Comparison of ENCODE assay signal across 8 mouse cellular contexts in the genomic region with DNA sequence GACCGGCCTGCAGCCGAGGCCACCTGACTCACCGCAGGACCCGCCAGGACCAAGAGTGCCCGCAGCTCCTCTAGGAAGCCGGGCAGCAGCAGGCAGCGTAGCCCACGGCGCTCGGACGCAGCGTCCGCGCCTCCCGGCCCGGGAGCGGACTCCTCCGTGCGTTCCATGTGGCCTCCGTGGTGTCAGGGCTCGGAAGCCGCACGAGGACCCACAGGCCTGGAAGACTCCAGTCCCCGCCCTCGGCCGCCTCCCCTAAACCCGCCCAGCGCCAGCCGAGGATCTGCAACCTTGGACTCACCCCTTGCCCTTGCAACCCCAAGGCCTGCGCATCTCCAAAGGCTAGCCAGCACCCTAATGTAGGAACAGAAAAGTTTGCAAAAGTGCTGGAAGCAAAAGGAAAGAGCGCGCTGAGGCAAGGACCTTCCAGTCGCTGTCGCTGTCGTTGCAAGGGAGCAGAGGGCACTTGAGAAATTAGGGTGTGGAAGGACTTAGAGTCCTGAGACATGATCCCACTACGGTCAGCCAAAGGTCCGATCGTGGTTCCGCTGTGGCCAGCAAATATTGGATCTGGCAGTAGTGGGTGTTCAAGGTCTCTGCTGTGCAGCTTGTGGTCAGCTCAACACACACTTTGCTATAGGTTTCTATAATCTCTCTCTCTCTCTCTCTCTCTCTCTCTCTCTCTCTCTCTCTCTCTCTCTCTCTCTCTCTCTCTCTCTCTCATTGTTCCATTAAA. TPM values are rescaled to one million over a fixed set of nuclear protein-coding genes. Genes with fewer than 3 reads are reported as not detected.
DNase-seq lines count a peak whose midpoint lies in the region; ATAC-seq and TF ChIP-seq lines count a peak whose summit lies in the region.

TSS of gene Slc47a1 (minus strand) at position 465 of the 733 bp plus-strand sequence.

- H3K4me2 ChIP-seq in CH12.LX (ENCODE audit: insufficient read depth, low read depth, poor library complexity, severe bottlenecking): no peak within 1 kb of the TSS
- H3K4me2 ChIP-seq in lung, embryonic 16.5 days (ENCODE audit: low read depth, low read length): peak within 1 kb of the TSS; percentile 70
- H3K4me2 ChIP-seq in stomach, postnatal 0 days (replicated peaks; ENCODE audit: low read depth): peak within 1 kb of the TSS; percentile 49

- H3K27ac ChIP-seq in CH12.LX (ENCODE audit: insufficient read depth, low read depth): no peak within 1 kb of the TSS
- H3K27ac ChIP-seq in heart, embryonic 10.5 days: peak within 1 kb of the TSS; percentile 79
- H3K27ac ChIP-seq in lung, embryonic 16.5 days (ENCODE audit: low read length): no peak within 1 kb of the TSS
- H3K27ac ChIP-seq in stomach, postnatal 0 days (replicated peaks): no peak within 1 kb of the TSS
- H3K27ac ChIP-seq in thymus, adult 2 months (ENCODE audit: control insufficient read depth, insufficient read depth, low read length): no peak within 1 kb of the TSS

- TF ChIP-seq POLR2A in CH12.LX (IDR thresholded peaks at IDR 0.05; ENCODE audit: low read depth, low read length): no peak
- no peak for TF ChIP-seq POLR2A in thymus, adult 2 months (IDR thresholded peaks at IDR 0.05; ENCODE audit: control insufficient read depth, extremely low read depth, insufficient read depth, low read length, poor library complexity)

- peak; percentile 78; the same call in 1 of the 2 replicates for ATAC-seq in lung, embryonic 16.5 days (ENCODE audit: low read depth)
- ATAC-seq in stomach, postnatal 0 days (ENCODE audit: low FRiP score, low TSS enrichment): peak; percentile 53; the same call in 1 of the 2 replicates
- ATAC-seq in megakaryocyte progenitor cell, adult 5-6 weeks (replicated peaks; ENCODE audit: poor library complexity): no peak

- WGBS in heart, embryonic 10.5 days: 17% methylated on average over 37 of the region's 39 CpGs
- WGBS in lung, embryonic 16.5 days: 11% methylated on average over 39 of the region's 39 CpGs
- 11% methylated on average over 39 of the region's 39 CpGs for WGBS in stomach, postnatal 0 days
- WGBS in thymus, adult 2 months: 21% methylated on average over 39 of the region's 39 CpGs

- no peak for TF ChIP-seq RAD21 in CH12.LX (IDR thresholded peaks at IDR 0.05; ENCODE audit: low read depth, low read length)

- H3K9ac ChIP-seq in CH12.LX (ENCODE audit: insufficient read depth, low read depth): no peak within 1 kb of the TSS
- H3K9ac ChIP-seq in lung, embryonic 16.5 days (ENCODE audit: low read length): peak within 1 kb of the TSS; percentile 59
- H3K9ac ChIP-seq in stomach, postnatal 0 days (ENCODE audit: low read length): no peak within 1 kb of the TSS

- H3K4me3 ChIP-seq in CH12.LX (replicated peaks in 1 of 3; ENCODE audit: low read depth in 2 of 3, low read length in 2 of 3, poor library complexity in 1 of 3): no peak within 1 kb of the TSS
- H3K4me3 ChIP-seq in heart, embryonic 10.5 days: peak within 1 kb of the TSS; percentile 59
- H3K4me3 ChIP-seq in lung, embryonic 16.5 days (ENCODE audit: low read length): peak within 1 kb of the TSS; percentile 45
- peak within 1 kb of the TSS; percentile 27 for H3K4me3 ChIP-seq in stomach, postnatal 0 days (ENCODE audit: low read depth, low read length)
- no peak within 1 kb of the TSS for H3K4me3 ChIP-seq in thymus, adult 2 months (ENCODE audit: control insufficient read depth, insufficient read depth, low read length)

- TF ChIP-seq EP300 in CH12.LX (IDR thresholded peaks at IDR 0.05; ENCODE audit: low read length): no peak
- no peak for TF ChIP-seq EP300 in stomach, postnatal 0 days (optimal IDR thresholded peaks at IDR 0.05)

- H3K9me3 ChIP-seq in CH12.LX (replicated peaks; ENCODE audit: low read length): peaks cover 7% of the 10 kb centered on the region
- H3K9me3 ChIP-seq in heart, embryonic 10.5 days: no peaks in the 10 kb centered on the region
- no peaks in the 10 kb centered on the region for H3K9me3 ChIP-seq in lung, embryonic 16.5 days (ENCODE audit: control insufficient read depth, low read length)
- no peaks in the 10 kb centered on the region for H3K9me3 ChIP-seq in stomach, postnatal 0 days (ENCODE audit: control insufficient read depth, low read length)

- dilution Hi-C loops in CH12.LX (cut with MboI; ENCODE audit: extremely low pct_ligation_motif_present, extremely low pct_unique_long_range_greater_than_20kb, low sequenced_read_pairs): no loop called here

- peaks cover 24 to 81% of the 10 kb centered on the region in 2 experiments for H3K36me3 ChIP-seq in CH12.LX (replicated peaks in 1 of 2; ENCODE audit: control insufficient read depth in 1 of 2, insufficient read depth in 1 of 2, low read length in 1 of 2)
- no peaks in the 10 kb centered on the region for H3K36me3 ChIP-seq in heart, embryonic 10.5 days
- no peaks in the 10 kb centered on the region for H3K36me3 ChIP-seq in lung, embryonic 16.5 days (ENCODE audit: control insufficient read depth, insufficient read depth, low read length)
- no peaks in the 10 kb centered on the region for H3K36me3 ChIP-seq in stomach, postnatal 0 days (ENCODE audit: control insufficient read depth, insufficient read depth, low read length)
- no peaks in the 10 kb centered on the region for H3K36me3 ChIP-seq in thymus, adult 2 months (ENCODE audit: control insufficient read depth, insufficient read depth, low read length)

- in situ Hi-C loops in CH12.LX (cut with MboI; ENCODE audit: low pct_ligation_motif_present, low pct_unique_long_range_greater_than_20kb, low sequenced_read_pairs): no loop called here

- peaks cover 2% of the 10 kb centered on the region for H3K27me3 ChIP-seq in CH12.LX (replicated peaks)
- peaks cover 70% of the 10 kb centered on the region for H3K27me3 ChIP-seq in heart, embryonic 10.5 days (ENCODE audit: insufficient read depth, poor library complexity, severe bottlenecking)
- peaks cover 21% of the 10 kb centered on the region for H3K27me3 ChIP-seq in lung, embryonic 16.5 days (ENCODE audit: control insufficient read depth, insufficient read depth, low read depth, low read length)
- peaks cover 3% of the 10 kb centered on the region; the same call in 1 of the 2 replicates for H3K27me3 ChIP-seq in stomach, postnatal 0 days (ENCODE audit: control insufficient read depth, insufficient read depth, low read length)
- H3K27me3 ChIP-seq in thymus, adult 2 months (ENCODE audit: control insufficient read depth, insufficient read depth, low read length): peaks cover 8% of the 10 kb centered on the region

- DNase-seq in CH12.LX (ENCODE audit: extremely low read depth): no peak
- DNase-seq in embryo, embryonic 10.5 days (ENCODE audit: low spot score): peak; percentile 40
- no peak for DNase-seq in heart, embryonic 10.5 days (ENCODE audit: low spot score)
- peak; percentile 89 for DNase-seq in kidney, adult 9 months
- DNase-seq in stomach, postnatal 0 days (ENCODE audit: low spot score): peak; percentile 39
- DNase-seq in thymus, adult 2 months: no peak

- peaks cover 0 to 21% of the 10 kb centered on the region in 2 experiments; a peak in 2 of 4 replicates for H3K4me1 ChIP-seq in CH12.LX (ENCODE audit: control insufficient read depth in 1 of 2, insufficient read depth in 2 of 2)
- H3K4me1 ChIP-seq in heart, embryonic 10.5 days: peaks cover 15% of the 10 kb centered on the region
- peaks cover 13% of the 10 kb centered on the region; the same call in 1 of the 2 replicates for H3K4me1 ChIP-seq in lung, embryonic 16.5 days (replicated peaks; ENCODE audit: control insufficient read depth, insufficient read depth, low read length)
- no peaks in the 10 kb centered on the region for H3K4me1 ChIP-seq in stomach, postnatal 0 days (replicated peaks; ENCODE audit: control insufficient read depth, insufficient read depth)
- H3K4me1 ChIP-seq in thymus, adult 2 months (replicated peaks; ENCODE audit: control insufficient read depth, insufficient read depth, low read length): no peaks in the 10 kb centered on the region; the same call in 1 of the 2 replicates

- no peak for TF ChIP-seq CTCF in CH12.LX (conservative IDR thresholded peaks at IDR 0.05 in 1 of 2, IDR thresholded peaks at IDR 0.05 in 1 of 2; ENCODE audit: low read depth in 2 of 2, low read length in 2 of 2)
- TF ChIP-seq CTCF in stomach, postnatal 0 days (IDR thresholded peaks at IDR 0.05; ENCODE audit: low read depth): no peak
- TF ChIP-seq CTCF in thymus, adult 2 months (IDR thresholded peaks at IDR 0.05; ENCODE audit: borderline replicate concordance, control insufficient read depth, extremely low read depth, insufficient read depth, low read length, poor library complexity): no peak

- H3K79me2 ChIP-seq in CH12.LX (replicated peaks; ENCODE audit: control insufficient read depth, extremely low read depth, insufficient read depth, poor library complexity, severe bottlenecking): no peaks in the 10 kb centered on the region

TF ChIP-seq in CH12.LX, 34 proteins besides CTCF, POLR2A, EP300 and RAD21 (continues in another document):
- no peak for TF ChIP-seq MAX (IDR thresholded peaks at IDR 0.05; ENCODE audit: low read length)
- TF ChIP-seq IRF4 (IDR thresholded peaks at IDR 0.05; ENCODE audit: low read depth, low read length): no peak
- no peak for TF ChIP-seq MAZ (IDR thresholded peaks at IDR 0.05; ENCODE audit: low read depth, low read length)
- no peak for TF ChIP-seq MXI1 (IDR thresholded peaks at IDR 0.05; ENCODE audit: low read depth, low read length)
- no peak for TF ChIP-seq ETS1 (conservative IDR thresholded peaks at IDR 0.05; ENCODE audit: low read depth, low read length)
- TF ChIP-seq PAX5 (IDR thresholded peaks at IDR 0.05; ENCODE audit: low read length): no peak
- TF ChIP-seq GABPA (IDR thresholded peaks at IDR 0.05; ENCODE audit: insufficient replicate concordance, low read depth, low read length): no peak
- no peak for TF ChIP-seq E2F4 (IDR thresholded peaks at IDR 0.05; ENCODE audit: insufficient replicate concordance, low read depth, low read length)
- no peak for TF ChIP-seq USF2 (conservative IDR thresholded peaks at IDR 0.05; ENCODE audit: low read depth, low read length)
- no peak for TF ChIP-seq SIN3A (IDR thresholded peaks at IDR 0.05; ENCODE audit: low read length)
- TF ChIP-seq USF1 (IDR thresholded peaks at IDR 0.05; ENCODE audit: low read depth, low read length): no peak
- TF ChIP-seq CHD2 (IDR thresholded peaks at IDR 0.05; ENCODE audit: low read length): no peak
- no peak for TF ChIP-seq MEF2A (IDR thresholded peaks at IDR 0.05; ENCODE audit: borderline replicate concordance, low read depth, low read length)
- TF ChIP-seq MYC (IDR thresholded peaks at IDR 0.05; ENCODE audit: low read depth, low read length): no peak

RNA-seq across cellular contexts. Expression of gene Slc47a1, which starts in this region (rescaled TPM):
- total RNA-seq in CH12.LX (2012; rRNA removed) (31.4 and 46.4 TPM in 2 replicates), CH12.LX (2014; rRNA removed) (24.3 and 26.2 TPM in 2 replicates)
- 29.3 and 30.3 TPM in 2 replicates for polyA plus RNA-seq in CH12.LX (2012; ENCODE audit: insufficient read length, low read depth)
- 11.3 and 27.9 TPM in 2 replicates for polyA plus RNA-seq in heart, embryonic 10.5 days (2016; fragmentation: Nextera tagmentation; extraction: Ambion mirVana)
- 3.6 and 4.5 TPM in 2 replicates for polyA plus RNA-seq in lung, embryonic 16.5 days (2015; fragmentation: Nextera tagmentation; extraction: Ambion mirVana)
- 1.3 and 1.4 TPM in 2 replicates for polyA plus RNA-seq in stomach, postnatal 0 days (2015; fragmentation: Nextera tagmentation; extraction: Ambion mirVana)
- total RNA-seq in megakaryocyte progenitor cell, adult 5-6 weeks (2015): not detected in 2 replicates
- total RNA-seq in megakaryocyte progenitor cell, adult 5-6 weeks (2017): not detected in 2 replicates
- 1.5 and 3.4 TPM in 2 replicates for polyA plus RNA-seq in thymus, adult 2 months (2012; rRNA removed)

Comparison
In these comparisons a context has a peak if more than half of its experiments do, and no peak if none do; other contexts are left out.
1. RNA of gene Slc47a1 (total RNA-seq): 24.3 to 46.4 TPM in CH12.LX; not detected in megakaryocyte progenitor cell, adult 5-6 weeks; every median in the first group is over 10 times any median in the second.
2. DNase-seq: peak in embryo, embryonic 10.5 days (single experiment), kidney, adult 9 months (single experiment) and stomach, postnatal 0 days (single experiment); none in CH12.LX (single experiment), heart, embryonic 10.5 days (single experiment) and thymus, adult 2 months (single experiment).
3. H3K4me3 ChIP-seq: peak in heart, embryonic 10.5 days (single experiment), lung, embryonic 16.5 days (single experiment) and stomach, postnatal 0 days (single experiment); none in CH12.LX (0 of 3) and thymus, adult 2 months (single experiment).